Mouse (Mus musculus): Measurements from ENCODE around the gene Csdc2. TPM values are rescaled to one million over a fixed set of nuclear protein-coding genes. Genes with fewer than 3 reads are reported as not detected.

The Csdc2 gene
- polyA plus RNA-seq, 1 experiment from 2014 or later: 8.1 TPM

DNA sequence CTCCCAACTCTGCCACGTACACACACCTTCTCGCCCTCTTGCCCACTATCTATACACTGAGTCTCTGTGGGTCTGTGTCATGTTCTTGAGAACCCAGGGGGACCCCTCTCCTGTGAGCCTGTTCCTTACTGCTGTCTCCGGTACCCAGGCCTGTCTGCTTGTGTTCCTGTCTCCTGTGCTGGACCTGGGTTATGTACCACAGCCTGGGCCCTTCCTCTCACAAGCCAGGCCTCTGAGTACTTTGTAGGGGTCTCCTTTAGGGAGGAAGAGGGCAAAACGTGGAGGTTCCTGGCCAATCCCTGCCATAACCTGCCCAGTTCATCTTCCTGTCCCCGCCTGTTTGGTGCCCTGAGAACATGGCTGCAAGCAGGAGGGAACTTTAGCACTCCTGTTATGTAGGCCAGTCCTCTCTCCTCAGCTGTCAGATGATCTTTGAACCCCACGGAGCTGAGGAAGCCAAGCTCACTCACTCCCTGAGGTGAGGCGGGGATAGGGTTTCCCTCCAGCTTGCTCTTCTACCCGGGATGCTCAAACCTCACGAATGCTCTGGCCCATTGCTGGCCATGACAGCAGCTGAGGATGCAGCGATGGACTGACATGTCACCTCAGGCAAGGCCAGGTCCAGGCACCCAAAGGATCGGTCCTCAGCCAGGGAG lies 13.0 kb downstream of the Csdc2 start:
- peaks cover 11% of the 10 kb centered on the region; the same call in 1 of the 2 replicates for H3K4me1 ChIP-seq
- WGBS: 66% methylated on average over 11 of the region's 11 CpGs
- H3K36me3 ChIP-seq (replicated peaks): peaks cover 15% of the 10 kb centered on the region; the same call in 1 of the 2 replicates
- no peak overlapping the region for H3K27ac ChIP-seq (replicated peaks)
- no peaks in the 10 kb centered on the region for H3K27me3 ChIP-seq (replicated peaks; ENCODE audit: low read depth, poor library complexity, severe bottlenecking)
- H3K4me3 ChIP-seq: no peak overlapping the region
- H3K9me3 ChIP-seq: no peaks in the 10 kb centered on the region
- DNase-seq (ENCODE audit: low spot score): no peak

DNA sequence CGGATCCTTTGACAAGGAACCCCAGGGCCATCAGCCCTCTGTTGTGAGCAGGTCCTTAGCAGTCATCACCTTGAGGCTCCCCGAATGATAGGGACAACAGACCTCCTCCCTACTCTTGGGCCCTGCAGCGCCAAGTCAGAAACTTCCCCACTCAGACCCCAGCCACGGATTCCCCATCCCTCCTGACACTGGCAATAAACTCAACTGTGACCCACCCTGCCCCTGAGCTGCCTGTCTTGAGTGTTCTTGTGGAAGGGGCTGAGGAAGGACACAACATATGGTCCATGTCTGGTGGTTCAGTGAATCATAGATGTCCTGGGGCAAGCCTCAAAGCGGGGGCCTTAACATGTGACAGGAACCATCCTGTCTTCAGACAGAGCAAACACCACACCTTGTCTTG lies 14.2 kb downstream of the Csdc2 start:
- Histone ChIP-seq H3K4me1 (peaks cover 11% of the 10 kb centered on the region; the same call in 1 of the 2 replicates), H3K36me3 (replicated peaks) (peaks cover 24% of the 10 kb centered on the region; the same call in 1 of the 2 replicates), H3K9me3 (no peaks in the 10 kb centered on the region), H3K27me3 (replicated peaks; ENCODE audit: low read depth, poor library complexity, severe bottlenecking) (no peaks in the 10 kb centered on the region), H3K4me3 (no peak overlapping the region), H3K27ac (replicated peaks) (no peak overlapping the region)
- no peak for DNase-seq (ENCODE audit: low spot score)
- WGBS: 85% methylated on average over 5 of the region's 5 CpGs

DNA sequence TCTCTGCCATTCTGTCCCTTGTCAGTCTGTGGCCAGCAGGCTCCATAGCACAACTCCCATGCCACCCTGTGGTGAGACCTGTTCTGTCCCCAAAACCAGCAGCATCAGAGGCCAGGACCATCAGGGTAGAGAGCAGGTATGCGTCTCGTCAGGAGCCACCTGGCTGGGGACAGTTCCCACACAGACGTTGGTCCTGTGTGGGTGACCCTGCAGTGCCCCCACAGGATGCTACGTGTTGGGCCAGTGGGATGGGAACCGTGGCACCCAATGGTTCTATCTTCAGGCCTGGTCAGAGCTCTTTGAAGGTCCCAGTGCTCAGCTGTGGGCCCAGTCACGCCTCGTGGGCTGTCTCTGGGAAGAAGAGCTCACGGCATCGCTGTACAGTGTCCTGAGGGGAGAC lies 14.6 kb downstream of the Csdc2 start:
- no peak for DNase-seq (ENCODE audit: low spot score)
- no peaks in the 10 kb centered on the region for H3K27me3 ChIP-seq (replicated peaks; ENCODE audit: low read depth, poor library complexity, severe bottlenecking)
- H3K27ac ChIP-seq (replicated peaks): no peak overlapping the region
- H3K9me3 ChIP-seq: no peaks in the 10 kb centered on the region
- H3K4me3 ChIP-seq: no peak overlapping the region
- peaks cover 27% of the 10 kb centered on the region; the same call in 1 of the 2 replicates for H3K36me3 ChIP-seq (replicated peaks)
- peaks cover 11% of the 10 kb centered on the region; the same call in 1 of the 2 replicates for H3K4me1 ChIP-seq
- WGBS: 89% methylated on average over 9 of the region's 9 CpGs

DNA sequence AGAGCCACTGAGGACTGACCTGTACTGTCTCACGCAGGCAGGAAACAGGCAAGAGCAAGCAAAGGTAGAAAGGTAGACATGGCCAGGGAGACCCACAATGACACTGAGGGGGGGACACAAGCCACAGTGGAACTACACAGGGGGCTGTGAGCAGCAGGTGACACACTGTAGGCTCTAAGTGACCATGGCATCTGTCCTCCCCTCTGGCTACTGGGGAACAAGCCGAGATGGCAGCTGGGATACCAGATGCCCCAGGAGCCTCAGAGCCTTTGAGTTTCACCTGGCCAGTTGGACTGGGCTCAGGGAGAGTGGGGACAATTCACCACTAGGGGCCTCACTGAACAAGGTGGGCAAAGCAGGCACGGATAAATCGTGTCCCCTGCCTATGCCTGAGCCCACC lies 15.8 kb downstream of the Csdc2 start:
- 82% methylated on average over 4 of the region's 4 CpGs for WGBS
- Histone ChIP-seq H3K36me3 (replicated peaks) (peaks cover 27% of the 10 kb centered on the region; the same call in 1 of the 2 replicates), H3K4me3 (no peak overlapping the region), H3K27ac (replicated peaks) (no peak overlapping the region), H3K27me3 (replicated peaks; ENCODE audit: low read depth, poor library complexity, severe bottlenecking) (no peaks in the 10 kb centered on the region), H3K9me3 (no peaks in the 10 kb centered on the region), H3K4me1 (peaks cover 11% of the 10 kb centered on the region; the same call in 1 of the 2 replicates)
- no peak for DNase-seq (ENCODE audit: low spot score)

DNA sequence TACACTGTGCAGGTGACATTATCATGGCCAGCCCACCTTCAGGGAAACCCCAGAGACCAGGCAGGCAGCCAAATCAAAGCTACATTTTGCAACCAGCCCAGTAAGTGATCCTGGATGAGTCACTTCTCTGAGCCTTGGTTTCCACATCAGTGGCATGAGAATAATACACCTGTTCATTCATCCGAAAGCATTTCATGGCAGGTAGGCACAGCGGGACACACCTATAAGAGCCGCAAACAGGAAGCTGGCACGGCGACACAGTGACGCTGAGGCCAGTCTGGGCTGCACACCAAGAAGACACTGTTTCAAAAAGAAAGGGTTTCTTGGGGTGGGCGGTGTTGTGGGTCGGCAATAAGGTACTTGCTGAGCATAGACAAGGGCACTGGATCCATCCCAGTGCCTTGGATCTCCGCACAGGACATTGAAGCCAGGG lies 17.6 kb downstream of the Csdc2 start:
- no peak overlapping the region for H3K27ac ChIP-seq (replicated peaks)
- no peak overlapping the region for H3K4me3 ChIP-seq
- H3K4me1 ChIP-seq: 0 out of 2 replicates have a peak, but pooled peaks cover 6% of the 10 kb centered on the region
- peaks cover 27% of the 10 kb centered on the region; the same call in 1 of the 2 replicates for H3K36me3 ChIP-seq (replicated peaks)
- 96% methylated on average over 9 of the region's 9 CpGs for WGBS
- DNase-seq (ENCODE audit: low spot score): no peak
- no peaks in the 10 kb centered on the region for H3K9me3 ChIP-seq
- no peaks in the 10 kb centered on the region for H3K27me3 ChIP-seq (replicated peaks; ENCODE audit: low read depth, poor library complexity, severe bottlenecking)

DNA sequence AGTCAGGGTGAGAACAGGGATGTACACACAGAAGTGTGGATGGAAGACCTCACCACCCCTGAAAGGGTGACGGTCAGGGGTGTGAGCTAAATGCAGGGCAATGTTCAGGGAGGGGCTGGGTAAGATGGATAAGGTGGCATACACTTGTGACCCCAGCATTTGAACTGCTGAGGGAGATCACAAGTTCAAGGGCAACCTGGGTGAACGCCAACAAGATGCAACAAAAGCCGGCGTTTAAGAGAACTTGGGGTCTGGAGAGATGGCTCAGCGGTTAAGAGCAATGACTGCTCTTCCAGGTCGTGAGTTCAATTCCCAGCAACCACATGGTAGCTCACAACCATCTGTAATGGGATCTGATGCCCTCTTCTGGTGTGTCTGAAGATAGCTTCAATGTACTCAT lies 18.2 kb downstream of the Csdc2 start:
- Histone ChIP-seq H3K27ac (replicated peaks) (no peak overlapping the region), H3K27me3 (replicated peaks; ENCODE audit: low read depth, poor library complexity, severe bottlenecking) (no peaks in the 10 kb centered on the region), H3K9me3 (no peaks in the 10 kb centered on the region), H3K4me1 (peaks cover 5% of the 10 kb centered on the region), H3K36me3 (replicated peaks) (peaks cover 27% of the 10 kb centered on the region; the same call in 1 of the 2 replicates), H3K4me3 (no peak overlapping the region)
- 92% methylated on average over 6 of the region's 6 CpGs for WGBS
- no peak for DNase-seq (ENCODE audit: low spot score)

DNA sequence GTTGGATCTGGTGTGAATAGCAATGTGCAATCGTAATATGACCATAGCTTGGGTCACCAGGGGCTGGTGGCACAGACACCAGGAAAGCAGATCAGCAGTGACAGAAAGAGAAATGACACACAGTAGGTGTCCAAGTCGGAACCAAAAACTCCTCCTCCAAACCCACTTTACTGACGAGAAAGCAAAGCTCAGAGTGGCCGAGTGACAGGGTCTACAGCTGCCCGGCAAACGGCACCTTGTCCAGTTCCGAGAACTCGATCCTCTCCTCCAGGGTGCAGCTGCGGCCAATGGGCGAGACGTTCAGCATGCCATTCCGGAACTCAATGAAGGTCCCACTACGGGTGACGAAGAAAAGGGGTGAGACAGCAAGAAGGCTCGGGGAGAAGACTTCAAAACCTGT lies 18.9 kb downstream of the Csdc2 start:
- WGBS: 91% methylated on average over 15 of the region's 15 CpGs
- no peak for DNase-seq (ENCODE audit: low spot score)

DNA sequence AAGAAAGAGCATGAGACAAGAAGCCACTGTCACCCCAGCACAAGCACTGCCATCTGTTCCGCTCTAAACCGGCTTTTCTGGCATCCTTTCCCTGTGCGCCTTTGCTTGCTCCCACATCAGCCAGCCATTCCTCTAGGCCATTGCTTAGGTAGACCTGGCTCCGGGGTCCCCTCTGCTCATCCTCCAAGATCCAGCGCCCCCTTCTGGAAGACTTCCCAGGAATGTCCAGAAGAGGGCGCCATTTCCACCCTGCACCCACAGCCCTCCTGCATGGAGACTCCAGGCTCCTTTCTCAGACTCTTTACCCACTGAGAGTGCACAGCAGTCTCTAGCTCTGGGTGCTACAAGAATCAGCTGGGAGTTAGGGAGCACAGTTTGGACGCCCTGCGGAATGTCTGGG lies 19.9 kb downstream of the Csdc2 start:
- DNase-seq (ENCODE audit: low spot score): peak; percentile 65
- Histone ChIP-seq H3K27ac (replicated peaks) (no peak overlapping the region), H3K36me3 (replicated peaks) (peaks cover 21% of the 10 kb centered on the region; the same call in 1 of the 2 replicates), H3K4me1 (peaks cover 14% of the 10 kb centered on the region), H3K9me3 (no peaks in the 10 kb centered on the region), H3K27me3 (replicated peaks; ENCODE audit: low read depth, poor library complexity, severe bottlenecking) (no peaks in the 10 kb centered on the region), H3K4me3 (no peak overlapping the region)
- 56% methylated on average over 8 of the region's 8 CpGs for whole genome bisulfite sequencing

More for the DNA sequence above, 18.9 kb downstream of the Csdc2 start:
- Histone ChIP-seq H3K36me3 (replicated peaks) (peaks cover 27% of the 10 kb centered on the region; the same call in 1 of the 2 replicates), H3K27ac (replicated peaks) (no peak overlapping the region), H3K27me3 (replicated peaks; ENCODE audit: low read depth, poor library complexity, severe bottlenecking) (no peaks in the 10 kb centered on the region), H3K4me3 (no peak overlapping the region), H3K4me1 (peaks cover 8% of the 10 kb centered on the region), H3K9me3 (no peaks in the 10 kb centered on the region)

DNA sequence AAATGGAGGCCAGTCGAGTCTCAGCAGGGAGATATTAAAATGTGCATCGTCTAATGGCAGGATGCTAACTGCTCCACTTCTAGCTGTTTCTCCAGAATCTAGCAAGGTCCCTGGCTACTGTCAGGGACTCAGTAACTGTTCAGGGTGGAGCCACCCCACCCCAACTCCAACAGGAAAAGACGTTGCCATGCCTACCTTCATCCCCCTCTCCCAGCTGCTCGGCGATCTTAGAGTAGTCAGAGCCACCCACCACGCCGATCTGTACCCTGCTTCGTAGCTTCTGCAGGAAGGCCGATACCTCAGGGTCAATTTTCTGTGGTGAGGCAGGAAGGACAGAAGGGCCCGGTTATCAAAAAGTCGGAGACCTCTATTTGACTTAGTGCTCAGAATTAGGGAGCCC lies 21.0 kb downstream of the Csdc2 start:
- Histone ChIP-seq H3K27me3 (replicated peaks; ENCODE audit: low read depth, poor library complexity, severe bottlenecking) (no peaks in the 10 kb centered on the region), H3K36me3 (replicated peaks) (peaks cover 19% of the 10 kb centered on the region; the same call in 1 of the 2 replicates), H3K4me1 (peaks cover 14% of the 10 kb centered on the region), H3K27ac (replicated peaks) (no peak overlapping the region), H3K9me3 (no peaks in the 10 kb centered on the region), H3K4me3 (no peak overlapping the region)
- no peak for DNase-seq (ENCODE audit: low spot score)
- WGBS: 89% methylated on average over 11 of the region's 11 CpGs

DNA sequence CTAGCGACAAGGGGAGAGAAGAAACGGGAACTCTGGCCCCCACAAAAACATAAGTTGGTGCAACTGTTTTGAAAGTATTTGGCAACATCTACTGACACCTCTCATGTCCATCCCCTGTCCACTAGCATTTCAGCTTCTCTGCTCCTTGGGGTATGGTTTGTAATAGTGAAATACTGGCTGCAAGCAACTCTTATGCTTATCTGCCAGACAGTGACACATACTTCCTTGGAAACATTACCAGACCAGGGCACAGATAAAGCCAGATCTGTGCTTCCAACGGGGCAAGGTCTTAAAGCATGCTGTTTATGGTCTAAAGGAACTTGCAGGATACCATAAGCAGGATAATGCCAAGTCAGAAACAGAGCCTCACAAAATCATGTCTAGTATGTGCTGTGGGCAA lies 22.3 kb downstream of the Csdc2 start:
- no peak overlapping the region for H3K27ac ChIP-seq (replicated peaks)
- no peak for DNase-seq (ENCODE audit: low spot score)
- peaks cover 14% of the 10 kb centered on the region for H3K4me1 ChIP-seq
- no peaks in the 10 kb centered on the region for H3K27me3 ChIP-seq (replicated peaks; ENCODE audit: low read depth, poor library complexity, severe bottlenecking)
- peaks cover 19% of the 10 kb centered on the region; the same call in 1 of the 2 replicates for H3K36me3 ChIP-seq (replicated peaks)
- H3K9me3 ChIP-seq: no peaks in the 10 kb centered on the region
- 93% methylated on average over 3 of the region's 3 CpGs for WGBS
- no peak overlapping the region for H3K4me3 ChIP-seq

DNA sequence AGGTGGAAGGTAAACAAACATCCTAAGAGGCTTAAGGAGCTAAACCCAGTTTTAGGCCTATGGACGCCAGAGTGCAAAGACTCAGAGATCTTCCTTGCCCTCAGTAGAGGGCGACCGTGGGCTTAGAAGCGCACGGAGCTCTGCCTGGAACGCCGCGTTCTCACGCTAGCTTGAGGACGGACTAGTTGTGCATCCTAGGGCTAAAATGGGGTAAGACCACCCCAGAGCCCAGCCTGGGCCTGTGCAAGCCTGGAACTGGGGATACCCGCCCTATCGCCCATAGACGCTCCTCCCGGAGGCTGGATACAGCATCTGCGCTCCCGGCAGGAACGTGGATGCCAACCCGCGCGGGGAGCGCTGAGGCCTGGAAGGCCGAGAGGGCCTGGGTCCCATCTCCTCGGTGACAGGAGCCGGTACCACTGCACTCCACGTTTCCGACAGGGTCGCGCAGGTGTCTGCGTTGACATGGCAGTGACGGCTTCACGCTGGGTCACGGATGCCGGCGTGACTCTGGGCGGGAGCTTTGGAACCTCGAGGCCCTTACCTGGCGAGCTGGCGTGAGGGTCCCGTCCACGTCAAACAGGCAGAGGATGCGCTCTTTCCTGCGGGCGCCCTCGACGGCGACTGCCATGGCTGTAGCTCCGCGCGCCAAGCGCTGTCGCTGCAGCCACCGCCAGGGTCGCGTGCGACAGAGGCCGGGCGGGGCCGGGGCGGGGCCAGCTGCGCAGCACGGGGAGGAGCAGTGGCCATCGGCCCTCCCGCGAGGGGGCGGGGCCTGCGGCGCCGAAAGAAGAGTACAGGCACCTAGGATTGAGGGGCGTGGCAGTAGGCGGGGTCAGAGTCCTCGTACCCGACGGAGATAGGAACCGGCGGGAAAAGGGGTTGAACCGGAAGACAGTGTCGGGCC lies 23.9 kb downstream of the Csdc2 start, which contains the start of gene Pmm1:
Gene Pmm1 (minus strand): TSS at position 760 of the 907 bp plus-strand sequence.
- Histone ChIP-seq H3K9me3 (no peaks in the 10 kb centered on the region), H3K4me1 (peaks cover 20% of the 10 kb centered on the region), H3K27me3 (replicated peaks; ENCODE audit: low read depth, poor library complexity, severe bottlenecking) (no peaks in the 10 kb centered on the region), H3K27ac (replicated peaks) (peak within 1 kb of the TSS; percentile 81), H3K36me3 (replicated peaks) (peaks cover 4% of the 10 kb centered on the region; the same call in 1 of the 2 replicates), H3K4me3 (peak within 1 kb of the TSS; percentile 81)
- WGBS: under 1% methylated on average over 77 of the region's 77 CpGs
- peak; percentile 99 for DNase-seq (ENCODE audit: low spot score)

DNA sequence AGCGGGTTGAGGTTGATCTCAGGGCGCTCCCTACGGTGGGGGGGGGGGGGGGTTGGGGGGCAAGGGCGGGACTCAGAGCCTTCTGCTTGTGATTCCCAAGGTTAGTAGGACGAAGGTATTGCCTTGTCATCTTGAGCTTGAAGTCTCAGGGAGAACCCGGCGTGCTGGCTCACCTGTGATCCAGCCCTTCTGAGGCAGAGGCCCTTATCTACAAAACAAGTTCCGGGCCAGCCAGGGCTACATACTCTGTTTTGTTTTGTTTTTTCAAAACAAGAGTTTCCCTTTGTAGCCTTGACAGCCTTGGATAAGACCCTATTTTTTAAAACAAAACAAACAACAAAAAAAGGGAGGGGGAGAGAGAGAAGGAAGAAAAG lies 24.5 kb downstream of the Csdc2 start:
- Histone ChIP-seq H3K27me3 (replicated peaks; ENCODE audit: low read depth, poor library complexity, severe bottlenecking) (no peaks in the 10 kb centered on the region), H3K9me3 (no peaks in the 10 kb centered on the region), H3K36me3 (replicated peaks) (peaks cover under 1% of the 10 kb centered on the region; the same call in 1 of the 2 replicates), H3K4me3 (peak overlapping the region; percentile 81), H3K27ac (replicated peaks) (peak overlapping the region; percentile 81), H3K4me1 (peaks cover 20% of the 10 kb centered on the region)
- no peak for DNase-seq (ENCODE audit: low spot score)
- WGBS: 4% methylated on average over 8 of the region's 8 CpGs

All from embryonic facial prominence, embryonic 10.5 days (tissue).